ENCODE assay signal across 8 mouse cellular contexts in the genomic region with DNA sequence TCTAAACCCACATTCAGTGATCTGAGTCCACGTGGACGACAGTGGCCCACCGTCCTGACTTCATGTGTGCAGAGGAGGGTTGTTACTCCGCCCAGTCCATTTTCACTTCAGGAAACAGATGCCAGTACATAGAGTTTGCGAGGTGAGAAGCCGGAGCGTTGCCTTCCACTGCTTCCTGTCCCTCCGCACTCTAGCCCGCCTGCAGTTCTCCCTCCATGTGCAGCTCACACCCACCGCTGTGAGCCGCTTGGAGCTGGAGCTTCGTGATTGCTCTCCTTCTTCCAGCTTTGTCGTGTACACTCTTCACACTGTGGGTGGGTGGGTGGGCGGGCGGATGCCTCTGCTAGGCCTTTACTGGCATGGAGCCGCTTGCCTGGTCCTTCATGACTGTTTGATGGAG. TPM values are rescaled to one million over a fixed set of nuclear protein-coding genes. Genes with fewer than 3 reads are reported as not detected.
DNase-seq lines count a peak whose midpoint lies in the region; ATAC-seq lines count a peak whose summit lies in the region.

No protein-coding gene starts in this region.

- H3K27ac ChIP-seq in heart, embryonic 14.5 days (replicated peaks in 1 of 2; ENCODE audit: control insufficient read depth in 1 of 2, insufficient read depth in 1 of 2, low read depth in 2 of 2, low read length in 2 of 2): no peak overlapping the region
- H3K27ac ChIP-seq in embryonic facial prominence, embryonic 13.5 days: peak overlapping the region; percentile 39; the same call in 1 of the 2 replicates
- H3K27ac ChIP-seq in liver, embryonic 15.5 days (replicated peaks): no peak overlapping the region

- WGBS in heart, embryonic 14.5 days: 56% methylated on average over 16 of the region's 16 CpGs
- WGBS in embryonic facial prominence, embryonic 13.5 days: 58% methylated on average over 16 of the region's 16 CpGs
- WGBS in liver, embryonic 15.5 days (ENCODE audit: insufficient replicate concordance): 32% methylated on average over 16 of the region's 16 CpGs

- H3K27me3 ChIP-seq in heart, embryonic 14.5 days (ENCODE audit: control insufficient read depth, insufficient read depth, low read length): no peaks in the 10 kb centered on the region
- no peaks in the 10 kb centered on the region for H3K27me3 ChIP-seq in embryonic facial prominence, embryonic 13.5 days
- no peaks in the 10 kb centered on the region for H3K27me3 ChIP-seq in liver, embryonic 15.5 days

- no peak for DNase-seq in heart, postnatal 4 days
- DNase-seq in CD4-positive, CD25-positive, alpha-beta regulatory T cell, adult 2 months (ENCODE audit: low read depth, low spot score): peak; percentile 38
- peak; percentile 80 for DNase-seq in telencephalon, adult 2 months (ENCODE audit: low read depth, low spot score)
- DNase-seq in adrenal gland, postnatal 14 days: no peak
- DNase-seq in adrenal gland, adult (ENCODE audit: inconsistent age in 2 of 2, low spot score in 1 of 2): no peak

- peaks cover 7 to 27% of the 10 kb centered on the region in 2 experiments for H3K4me1 ChIP-seq in heart, embryonic 14.5 days (ENCODE audit: control insufficient read depth in 2 of 2, insufficient read depth in 2 of 2, low read length in 2 of 2)
- peaks cover 32% of the 10 kb centered on the region for H3K4me1 ChIP-seq in embryonic facial prominence, embryonic 13.5 days
- H3K4me1 ChIP-seq in liver, embryonic 15.5 days (replicated peaks): peaks cover 22% of the 10 kb centered on the region

- no peaks in the 10 kb centered on the region for H3K9me3 ChIP-seq in heart, embryonic 14.5 days (ENCODE audit: control insufficient read depth, low read length)
- no peaks in the 10 kb centered on the region for H3K9me3 ChIP-seq in embryonic facial prominence, embryonic 13.5 days
- H3K9me3 ChIP-seq in liver, embryonic 15.5 days (replicated peaks): no peaks in the 10 kb centered on the region

- no peak; the same call in 1 of the 2 replicates for ATAC-seq in heart, embryonic 14.5 days (ENCODE audit: insufficient number of reproducible peaks, insufficient read depth, low FRiP score, low read depth)
- ATAC-seq in embryonic facial prominence, embryonic 13.5 days (ENCODE audit: insufficient number of reproducible peaks, insufficient read depth, low FRiP score, low TSS enrichment, low read depth): no peak
- ATAC-seq in liver, embryonic 15.5 days (ENCODE audit: insufficient read depth): no peak

- 0 out of 2 replicates have a peak overlapping the region, but pooled peaks have one; percentile 17 for H3K4me2 ChIP-seq in heart, embryonic 14.5 days (ENCODE audit: low read length)
- no peak overlapping the region for H3K4me2 ChIP-seq in embryonic facial prominence, embryonic 13.5 days
- H3K4me2 ChIP-seq in liver, embryonic 15.5 days: peak overlapping the region; percentile 15; the same call in 1 of the 2 replicates

- no peak overlapping the region for H3K9ac ChIP-seq in heart, embryonic 14.5 days (ENCODE audit: low read length)
- H3K9ac ChIP-seq in embryonic facial prominence, embryonic 13.5 days: no peak overlapping the region
- H3K9ac ChIP-seq in liver, embryonic 15.5 days: no peak overlapping the region; the same call in 1 of the 2 replicates

- H3K36me3 ChIP-seq in heart, embryonic 14.5 days (ENCODE audit: control insufficient read depth, insufficient read depth, low read length): no peaks in the 10 kb centered on the region
- H3K36me3 ChIP-seq in embryonic facial prominence, embryonic 13.5 days: no peaks in the 10 kb centered on the region
- no peaks in the 10 kb centered on the region for H3K36me3 ChIP-seq in liver, embryonic 15.5 days (replicated peaks)

- no peak overlapping the region for H3K4me3 ChIP-seq in heart, embryonic 14.5 days (ENCODE audit: control insufficient read depth in 1 of 2, insufficient read depth in 1 of 2, low read depth in 1 of 2, low read length in 2 of 2)
- H3K4me3 ChIP-seq in embryonic facial prominence, embryonic 13.5 days: no peak overlapping the region
- no peak overlapping the region for H3K4me3 ChIP-seq in liver, embryonic 15.5 days (replicated peaks)

RNA-seq across cellular contexts. Expression of gene Dip2b, which starts 53.8 kb away (rescaled TPM):
- polyA plus RNA-seq in heart, embryonic 14.5 days (2014; fragmentation: Nextera tagmentation; extraction: Ambion mirVana): 20.2 and 20.3 TPM in 2 replicates
- 10 to 100 TPM; 38.7 to 39.2 TPM for total RNA-seq in heart, postnatal 4 days (2021)
- 13.0 and 13.1 TPM in 2 replicates for polyA plus RNA-seq in embryonic facial prominence, embryonic 13.5 days (2015; fragmentation: Nextera tagmentation; extraction: Ambion mirVana)
- 2.4 and 2.5 TPM in 2 replicates for polyA plus RNA-seq in liver, embryonic 15.5 days (2015; fragmentation: Nextera tagmentation; extraction: Ambion mirVana)
- total RNA-seq in adrenal gland, postnatal 14 days (2021): 18.5 and 22.3 TPM in 2 replicates

Comparison
In these comparisons a context has a peak if more than half of its experiments do, and no peak if none do; other contexts are left out.
1. DNase-seq: peak in CD4-positive, CD25-positive, alpha-beta regulatory T cell, adult 2 months (single experiment) and telencephalon, adult 2 months (single experiment); none in heart, postnatal 4 days (single experiment), adrenal gland, postnatal 14 days (single experiment) and adrenal gland, adult (0 of 2).